Mouse (Mus musculus) E14TG2a.4 (cell line): ENCODE results near the gene Pde4d.

Experiments
- CTCF ChIP-seq: conservative IDR thresholded peaks from 2 replicates; pipeline ENCODE4 v1.5.1; 2014; ENCODE audit warnings: low read length
- POU5F1 ChIP-seq: IDR thresholded peaks from 2 replicates; pipeline ENCODE4 v1.6.1; 2014; ENCODE audit warnings: low read length, borderline replicate concordance

GRCm38 (mm10) chr13:109576725-109577124 is 1127.0 kb downstream of the Pde4d start:
- TF ChIP-seq CTCF (no peak), POU5F1 (no peak)
